13 mouse cellular contexts compared by ENCODE assay signal in the genomic region with DNA sequence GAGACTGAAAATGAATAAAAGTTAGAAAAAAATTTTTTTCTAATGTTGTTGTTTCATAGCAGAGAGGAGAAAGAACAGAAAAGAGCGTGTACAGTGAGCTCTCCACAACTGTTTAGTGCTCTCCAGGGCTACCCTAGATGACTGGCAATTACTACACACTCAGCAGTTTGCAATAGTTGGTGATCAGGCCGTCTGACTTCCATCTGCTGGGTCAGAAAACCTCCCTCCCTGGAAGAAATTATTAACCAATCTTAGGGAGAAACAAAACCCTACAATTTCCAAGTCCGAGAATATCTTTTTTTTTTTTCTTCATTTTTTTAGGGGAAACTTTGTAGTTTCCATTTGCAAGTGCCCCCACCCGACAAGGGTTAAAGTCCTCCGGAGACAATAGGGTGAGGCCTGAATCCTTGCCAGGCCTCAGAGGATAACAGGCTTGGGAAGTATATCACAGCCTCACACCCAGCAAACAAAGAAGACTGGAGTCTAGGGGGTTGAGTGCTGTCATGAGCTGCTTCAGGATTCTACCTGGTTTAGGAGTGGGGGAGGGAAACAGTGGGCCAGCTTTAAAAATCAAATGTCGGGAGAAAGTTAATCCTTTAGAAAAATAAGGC.
DNase-seq lines count a peak whose midpoint lies in the region; ATAC-seq and TF ChIP-seq lines count a peak whose summit lies in the region.
"Had no signal": no experiment of that assay in that cellular context is flagged by ENCODE, and none has a peak within 500 bp of the region (broad histone marks: within the 10 kb centered on the region; RNA-seq: fewer than 3 reads in every experiment).

No protein-coding gene starts in this region.

- 55% methylated on average over 6 of the region's 6 CpGs for WGBS in limb, embryonic 12.5 days
- 71% methylated on average over 6 of the region's 6 CpGs for WGBS in limb, embryonic 10.5 days
- 56% methylated on average over 6 of the region's 6 CpGs for WGBS in hindbrain, embryonic 14.5 days
- WGBS in small intestine, adult 2 months: 22% methylated on average over 6 of the region's 6 CpGs

- no peak for ATAC-seq in limb, embryonic 12.5 days (ENCODE audit: insufficient number of reproducible peaks, insufficient read depth, low FRiP score, low TSS enrichment, low read depth)
- no peak for ATAC-seq in hindbrain, embryonic 14.5 days (ENCODE audit: low FRiP score)

- no peaks in the 10 kb centered on the region for H3K27me3 ChIP-seq in limb, embryonic 12.5 days
- H3K27me3 ChIP-seq in limb, embryonic 10.5 days (ENCODE audit: low read depth, poor library complexity, severe bottlenecking): no peaks in the 10 kb centered on the region
- no peaks in the 10 kb centered on the region for H3K27me3 ChIP-seq in hindbrain, embryonic 14.5 days (ENCODE audit: control insufficient read depth, insufficient read depth, low read length)
- H3K27me3 ChIP-seq in small intestine, adult 2 months (ENCODE audit: control insufficient read depth, insufficient read depth, low read length): no peaks in the 10 kb centered on the region
- H3K27me3 ChIP-seq: embryonic facial prominence, embryonic 13.5 days; heart, embryonic 15.5 days had no signal

- no peaks in the 10 kb centered on the region for H3K9me3 ChIP-seq in limb, embryonic 12.5 days
- H3K9me3 ChIP-seq in limb, embryonic 10.5 days (replicated peaks): no peaks in the 10 kb centered on the region
- no peaks in the 10 kb centered on the region for H3K9me3 ChIP-seq in hindbrain, embryonic 14.5 days (ENCODE audit: control insufficient read depth, low read length)
- H3K9me3 ChIP-seq: embryonic facial prominence, embryonic 13.5 days; heart, embryonic 15.5 days had no signal

- peaks cover 22% of the 10 kb centered on the region for H3K36me3 ChIP-seq in limb, embryonic 12.5 days
- peaks cover 26% of the 10 kb centered on the region for H3K36me3 ChIP-seq in limb, embryonic 10.5 days
- peaks cover 7% of the 10 kb centered on the region; the same call in 1 of the 2 replicates for H3K36me3 ChIP-seq in hindbrain, embryonic 14.5 days (replicated peaks; ENCODE audit: control insufficient read depth, insufficient read depth)
- H3K36me3 ChIP-seq in small intestine, adult 2 months (ENCODE audit: control insufficient read depth, insufficient read depth, low read length): peaks cover 8% of the 10 kb centered on the region; the same call in 1 of the 2 replicates
- H3K36me3 ChIP-seq: heart, embryonic 15.5 days had no signal

- H3K4me2 ChIP-seq in limb, embryonic 12.5 days: no peak overlapping the region
- H3K4me2 ChIP-seq in hindbrain, embryonic 14.5 days (replicated peaks): no peak overlapping the region
- H3K4me2 ChIP-seq: embryonic facial prominence, embryonic 13.5 days; heart, embryonic 15.5 days had no signal

- no peak for TF ChIP-seq POLR2A in small intestine, adult 2 months (IDR thresholded peaks at IDR 0.05; ENCODE audit: low read depth, low read length)

- peak overlapping the region; percentile 54; the same call in 1 of the 2 replicates for H3K27ac ChIP-seq in limb, embryonic 12.5 days
- H3K27ac ChIP-seq in limb, embryonic 10.5 days: no peak overlapping the region
- peak overlapping the region; percentile 62; the same call in 1 of the 2 replicates for H3K27ac ChIP-seq in hindbrain, embryonic 14.5 days
- peak overlapping the region; percentile 76 for H3K27ac ChIP-seq in small intestine, adult 2 months (ENCODE audit: insufficient read depth, low read depth, low read length)
- H3K27ac ChIP-seq: embryonic facial prominence, embryonic 13.5 days; heart, embryonic 15.5 days had no signal

- H3K4me3 ChIP-seq in limb, embryonic 12.5 days (replicated peaks): no peak overlapping the region
- H3K4me3 ChIP-seq in limb, embryonic 10.5 days: no peak overlapping the region
- no peak overlapping the region for H3K4me3 ChIP-seq in hindbrain, embryonic 14.5 days (replicated peaks; ENCODE audit: low read length)
- no peak overlapping the region for H3K4me3 ChIP-seq in small intestine, adult 2 months (ENCODE audit: low read depth, low read length)
- H3K4me3 ChIP-seq: embryonic facial prominence, embryonic 13.5 days; heart, embryonic 15.5 days had no signal

- peaks cover 20% of the 10 kb centered on the region for H3K4me1 ChIP-seq in limb, embryonic 12.5 days (replicated peaks)
- H3K4me1 ChIP-seq in limb, embryonic 10.5 days: peaks cover 11% of the 10 kb centered on the region
- H3K4me1 ChIP-seq in hindbrain, embryonic 14.5 days (replicated peaks; ENCODE audit: control insufficient read depth, insufficient read depth, low read length): peaks cover 12% of the 10 kb centered on the region
- H3K4me1 ChIP-seq in small intestine, adult 2 months (ENCODE audit: control insufficient read depth, insufficient read depth, insufficient read length, low read length): peaks cover 12% of the 10 kb centered on the region; the same call in 1 of the 2 replicates

- DNase-seq in limb, embryonic 10.5 days (ENCODE audit: low spot score): no peak
- no peak for DNase-seq in hindbrain, embryonic 14.5 days (ENCODE audit: low spot score)
- peak; percentile 20 for DNase-seq in kidney, postnatal 10 days
- no peak for DNase-seq in embryo, embryonic 10 days (ENCODE audit: low spot score)
- DNase-seq in c-Kit-positive CD71-positive TER-119-positive erythroid progenitor cells, embryonic 14.5 days (ENCODE audit: low spot score): no peak
- DNase-seq: adrenal gland, postnatal 10 days; cerebellum, adult 11-12 months; left cerebral cortex, postnatal 4 days; lung, adult 2 months had no signal

- no peak for TF ChIP-seq CTCF in small intestine, adult 2 months (IDR thresholded peaks at IDR 0.05; ENCODE audit: extremely low read depth, insufficient read length, insufficient replicate concordance, low read depth, low read length)

- H3K9ac ChIP-seq in limb, embryonic 12.5 days (replicated peaks): no peak overlapping the region
- no peak overlapping the region for H3K9ac ChIP-seq in hindbrain, embryonic 14.5 days
- H3K9ac ChIP-seq: embryonic facial prominence, embryonic 13.5 days; heart, embryonic 15.5 days had no signal
